Mouse (Mus musculus): ENCODE results near the gene Krtap4-1. TPM values are rescaled to one million over a fixed set of nuclear protein-coding genes. Genes with fewer than 3 reads are reported as not detected.
"Not testable (repeated sequence)": the region's sequence is repeated elsewhere in the genome, so short reads cannot be mapped to it uniquely, and the experiment has no call there.

The Krtap4-1 gene
- polyA plus RNA-seq (2016; fragmentation: Nextera tagmentation; extraction: Ambion mirVana), result not detected in 2 replicates

DNA sequence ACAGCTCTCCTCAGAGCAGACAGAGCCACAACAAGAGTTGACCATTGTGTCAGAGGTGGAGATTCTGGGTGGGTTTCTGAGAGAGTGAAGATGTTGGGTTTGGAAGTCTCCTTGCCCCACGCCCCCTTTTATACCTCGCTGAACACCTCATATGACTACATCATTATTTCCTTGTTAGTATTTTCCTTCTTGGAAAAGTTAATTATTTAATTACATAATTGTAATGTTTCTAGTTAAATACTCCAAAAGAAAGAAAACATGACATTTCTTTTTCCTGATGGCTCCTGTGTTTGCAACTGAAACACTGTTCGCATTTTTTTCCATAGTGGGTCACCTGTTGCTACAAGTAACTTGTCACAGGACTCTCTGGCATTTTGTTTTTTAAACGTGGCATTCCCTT, at the start of gene Krtap4-1:
TSS of gene Krtap4-1 (minus strand) at position 101 of the 400 bp plus-strand sequence.
- Histone ChIP-seq H3K4me1 (replicated peaks) (no peaks in the 10 kb centered on the region), H3K27me3 (no peaks in the 10 kb centered on the region), H3K9ac (replicated peaks) (no peak within 1 kb of the TSS), H3K4me2 (no peak within 1 kb of the TSS), H3K9me3 (no peaks in the 10 kb centered on the region), H3K36me3 (no peaks in the 10 kb centered on the region), H3K4me3 (replicated peaks) (no peak within 1 kb of the TSS), H3K27ac (no peak within 1 kb of the TSS)
- ATAC-seq (ENCODE audit: insufficient number of reproducible peaks, insufficient read depth, low FRiP score, low TSS enrichment, low read depth), result no peak
- WGBS, result 82% methylated on average over 4 of the region's 4 CpGs

DNA sequence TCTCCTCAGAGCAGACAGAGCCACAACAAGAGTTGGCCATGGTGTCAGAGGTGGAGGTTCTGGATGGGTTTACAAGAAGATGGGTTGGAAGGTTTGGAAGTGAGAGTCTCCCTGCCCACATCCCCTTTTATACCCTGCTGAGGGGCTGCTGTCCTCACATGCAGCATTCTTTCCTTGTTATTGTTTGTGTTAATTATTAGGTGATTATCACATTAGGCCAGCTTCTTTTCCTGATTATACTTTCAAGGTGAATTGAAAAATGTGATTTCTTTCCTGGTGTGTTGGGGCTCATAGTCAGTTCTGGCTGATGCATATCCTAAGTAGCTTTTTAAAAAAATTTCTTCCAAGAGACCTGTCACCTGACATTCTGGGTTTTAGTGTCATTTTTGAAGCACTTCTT, 37.8 kb upstream of the Krtap4-1 start, which contains the start of gene Krtap4-6:
TSS of gene Krtap4-6 (minus strand) at position 101 of the 400 bp plus-strand sequence.
- Histone ChIP-seq H3K27ac (no peak within 1 kb of the TSS), H3K4me3 (replicated peaks) (no peak within 1 kb of the TSS), H3K4me2 (no peak within 1 kb of the TSS), H3K9me3 (no peaks in the 10 kb centered on the region), H3K36me3 (no peaks in the 10 kb centered on the region), H3K9ac (replicated peaks) (no peak within 1 kb of the TSS), H3K27me3 (0 out of 2 replicates have a peak, but pooled peaks cover 3% of the 10 kb centered on the region), H3K4me1 (replicated peaks) (no peaks in the 10 kb centered on the region)
- no peak for ATAC-seq (ENCODE audit: insufficient number of reproducible peaks, insufficient read depth, low FRiP score, low TSS enrichment, low read depth)

DNA sequence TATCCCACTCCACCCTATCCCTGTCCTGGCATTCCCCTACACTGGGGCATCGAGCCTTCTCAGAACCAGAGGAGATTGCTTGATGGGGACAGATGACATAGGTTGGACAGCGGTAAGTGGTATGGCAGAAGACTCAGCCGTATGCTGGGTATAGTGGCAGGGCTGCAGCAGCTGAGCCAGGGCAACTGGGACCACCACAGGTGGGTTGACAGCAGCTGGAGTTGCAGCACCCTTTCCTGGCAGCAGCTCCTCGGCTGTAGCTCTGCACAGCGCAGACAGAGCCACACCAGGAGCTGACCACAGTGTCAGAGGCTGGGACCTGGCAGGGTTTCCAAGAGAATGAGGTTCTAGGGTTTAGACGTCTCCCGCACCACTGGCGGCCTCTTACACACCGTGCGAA, 34.8 kb upstream of the Krtap4-1 start:
- H3K36me3 ChIP-seq, result no peaks in the 10 kb centered on the region
- H3K4me1 ChIP-seq (replicated peaks), result no peaks in the 10 kb centered on the region
- H3K9me3 ChIP-seq, result no peaks in the 10 kb centered on the region
- no peak for ATAC-seq (ENCODE audit: insufficient number of reproducible peaks, insufficient read depth, low FRiP score, low TSS enrichment, low read depth)
- no peak overlapping the region for H3K27ac ChIP-seq
- H3K27me3 ChIP-seq, result 0 out of 2 replicates have a peak, but pooled peaks cover 3% of the 10 kb centered on the region
- no peak overlapping the region for H3K9ac ChIP-seq (replicated peaks)
- whole genome bisulfite sequencing, result 82% methylated on average over 10 of the region's 10 CpGs
- no peak overlapping the region for H3K4me2 ChIP-seq
- H3K4me3 ChIP-seq (replicated peaks), result no peak overlapping the region

- no peaks in the 10 kb centered on the region for H3K9me3 ChIP-seq
- H3K4me2 ChIP-seq, result no peak overlapping the region
- WGBS, result 87% methylated on average over 4 of the region's 4 CpGs
- no peak for ATAC-seq (ENCODE audit: insufficient number of reproducible peaks, insufficient read depth, low FRiP score, low TSS enrichment, low read depth)
- H3K4me3 ChIP-seq (replicated peaks), result no peak overlapping the region
- no peak overlapping the region for H3K27ac ChIP-seq
- H3K4me1 ChIP-seq (replicated peaks), result no peaks in the 10 kb centered on the region
- no peaks in the 10 kb centered on the region for H3K36me3 ChIP-seq
- H3K9ac ChIP-seq (replicated peaks), result no peak overlapping the region
- H3K27me3 ChIP-seq, result 0 out of 2 replicates have a peak, but pooled peaks cover 3% of the 10 kb centered on the region
These were observed 31.2 kb upstream of the Krtap4-1 start for GRCm38 (mm10) chr11:99659256-99659655.

DNA sequence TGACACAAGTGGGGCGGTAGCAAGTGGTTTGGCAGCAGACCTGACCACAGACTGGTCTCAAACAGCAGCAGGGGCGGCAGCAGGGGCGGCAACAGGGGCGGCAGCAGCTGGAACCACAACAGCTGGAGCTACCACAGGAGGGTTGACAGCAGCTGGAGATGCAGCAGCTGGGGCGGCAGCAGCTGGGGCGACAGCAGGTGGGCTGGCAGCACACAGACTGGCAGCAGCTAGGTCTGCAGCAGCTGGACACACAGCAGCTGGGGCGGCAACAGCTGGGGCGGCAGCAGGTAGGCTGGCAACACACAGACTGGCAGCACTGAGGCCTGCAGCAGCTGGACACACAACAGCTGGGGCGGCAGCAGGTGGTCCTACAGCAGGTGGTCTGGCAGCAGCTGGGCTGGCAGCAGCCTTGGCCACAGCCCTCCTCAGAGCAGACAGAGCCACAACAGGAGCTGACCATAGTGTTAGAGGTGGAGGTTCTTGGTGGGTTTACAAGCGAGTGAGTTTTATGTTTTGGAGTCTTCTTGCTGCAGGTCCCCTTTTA, 30.5 kb upstream of the Krtap4-1 start, which contains the start of gene Gm11563:
TSS of gene Gm11563 (minus strand) at position 494 of the 544 bp plus-strand sequence.
- not testable (repeated sequence) for H3K9me3 ChIP-seq; H3K4me2 ChIP-seq; H3K27me3 ChIP-seq; H3K4me3 ChIP-seq (replicated peaks); H3K36me3 ChIP-seq; H3K4me1 ChIP-seq (replicated peaks); H3K27ac ChIP-seq; H3K9ac ChIP-seq (replicated peaks); ATAC-seq (ENCODE audit: insufficient number of reproducible peaks, insufficient read depth, low FRiP score, low TSS enrichment, low read depth)
- WGBS, result 65% methylated on average over 10 of the region's 10 CpGs

GRCm38 (mm10) chr11:99657051-99657450, 29.0 kb upstream of the Krtap4-1 start:
- ATAC-seq (ENCODE audit: insufficient number of reproducible peaks, insufficient read depth, low FRiP score, low TSS enrichment, low read depth), result no peak
- no peaks in the 10 kb centered on the region for H3K27me3 ChIP-seq
- H3K27ac ChIP-seq, result no peak overlapping the region
- H3K4me3 ChIP-seq (replicated peaks), result no peak overlapping the region
- no peaks in the 10 kb centered on the region for H3K9me3 ChIP-seq
- no peaks in the 10 kb centered on the region for H3K36me3 ChIP-seq
- no peaks in the 10 kb centered on the region for H3K4me1 ChIP-seq (replicated peaks)
- H3K9ac ChIP-seq (replicated peaks), result no peak overlapping the region
- no peak overlapping the region for H3K4me2 ChIP-seq
- 46% methylated on average over 5 of the region's 5 CpGs for WGBS

- no peak within 1 kb of the TSS for H3K27ac ChIP-seq
- H3K9me3 ChIP-seq, result no peaks in the 10 kb centered on the region
- no peak within 1 kb of the TSS for H3K9ac ChIP-seq (replicated peaks)
- 78% methylated on average over 2 of the region's 2 CpGs for WGBS
- H3K4me2 ChIP-seq, result no peak within 1 kb of the TSS
- no peak for ATAC-seq (ENCODE audit: insufficient number of reproducible peaks, insufficient read depth, low FRiP score, low TSS enrichment, low read depth)
- no peak within 1 kb of the TSS for H3K4me3 ChIP-seq (replicated peaks)
- no peaks in the 10 kb centered on the region for H3K4me1 ChIP-seq (replicated peaks)
- H3K36me3 ChIP-seq, result no peaks in the 10 kb centered on the region
- no peaks in the 10 kb centered on the region for H3K27me3 ChIP-seq
These were observed 22.1 kb upstream of the Krtap4-1 start, which contains the start of gene Gm11555 for GRCm38 (mm10) chr11:99650136-99650535. TSS of gene Gm11555 (minus strand) at chr11:99650236.

DNA sequence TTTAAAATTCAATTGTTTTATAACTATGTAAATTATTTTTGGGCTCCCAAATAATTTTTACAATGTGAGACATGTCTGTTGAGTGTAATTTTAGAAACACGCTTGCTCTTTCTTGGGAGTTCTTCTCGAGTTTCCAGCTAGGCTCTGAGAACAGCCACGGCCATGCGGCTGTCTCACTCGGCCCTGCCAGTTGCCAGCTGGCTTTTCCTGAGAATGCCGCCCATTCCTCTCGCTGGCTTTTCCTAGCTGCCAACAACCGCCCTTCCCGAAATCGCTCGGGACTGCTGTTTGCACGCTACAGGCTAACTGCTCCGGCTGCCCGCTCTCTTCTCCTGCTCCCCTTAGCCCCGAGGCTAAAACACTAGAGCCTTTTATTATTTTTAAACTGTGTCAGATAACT, 18.4 kb upstream of the Krtap4-1 start:
- H3K27me3 ChIP-seq, result peaks cover 3% of the 10 kb centered on the region; the same call in 1 of the 2 replicates
- no peaks in the 10 kb centered on the region for H3K9me3 ChIP-seq
- no peak overlapping the region for H3K27ac ChIP-seq
- WGBS, result 83% methylated on average over 15 of the region's 15 CpGs
- H3K9ac ChIP-seq (replicated peaks), result no peak overlapping the region
- H3K4me2 ChIP-seq, result no peak overlapping the region
- H3K36me3 ChIP-seq, result no peaks in the 10 kb centered on the region
- H3K4me1 ChIP-seq (replicated peaks), result 0 out of 2 replicates have a peak, but pooled peaks cover 1% of the 10 kb centered on the region
- ATAC-seq (ENCODE audit: insufficient number of reproducible peaks, insufficient read depth, low FRiP score, low TSS enrichment, low read depth), result no peak
- H3K4me3 ChIP-seq (replicated peaks), result no peak overlapping the region

- Histone ChIP-seq H3K27ac (no peak overlapping the region), H3K9me3 (no peaks in the 10 kb centered on the region), H3K27me3 (peaks cover 3% of the 10 kb centered on the region; the same call in 1 of the 2 replicates), H3K36me3 (no peaks in the 10 kb centered on the region), H3K4me3 (replicated peaks) (no peak overlapping the region), H3K9ac (replicated peaks) (no peak overlapping the region), H3K4me1 (replicated peaks) (peaks cover 2% of the 10 kb centered on the region; the same call in 1 of the 2 replicates), H3K4me2 (no peak overlapping the region)
- no peak for ATAC-seq (ENCODE audit: insufficient number of reproducible peaks, insufficient read depth, low FRiP score, low TSS enrichment, low read depth)
- WGBS, result 72% methylated on average over 3 of the region's 3 CpGs
These were observed 16.3 kb upstream of the Krtap4-1 start for GRCm38 (mm10) chr11:99644351-99644750.

DNA sequence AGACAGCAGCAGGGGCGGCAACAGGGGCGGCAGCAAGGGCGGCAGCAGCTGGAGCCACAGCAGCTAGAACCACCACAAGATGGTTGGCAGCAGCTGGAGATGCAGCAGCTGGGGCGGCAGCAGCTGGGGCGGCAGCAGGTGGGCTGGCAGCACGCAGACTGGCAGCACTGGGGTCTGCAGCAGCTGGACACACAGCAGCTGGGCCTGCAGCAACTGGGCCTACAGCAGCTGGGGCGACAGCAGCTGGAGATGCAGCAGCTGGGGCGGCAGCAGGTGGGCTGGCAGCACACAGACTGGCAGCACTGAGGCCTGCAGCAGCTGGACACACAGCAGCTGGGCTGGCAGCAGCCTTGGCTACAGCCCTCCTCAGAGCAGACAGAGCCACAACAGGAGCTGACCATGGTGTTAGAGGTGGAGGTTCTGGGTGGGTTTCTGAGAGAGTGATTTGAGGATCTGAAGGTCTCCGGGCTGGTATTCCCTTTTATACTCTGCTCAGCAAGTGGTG, 15.6 kb upstream of the Krtap4-1 start, which contains the start of gene Krtap4-7:
TSS of gene Krtap4-7 (minus strand) at position 455 of the 505 bp plus-strand sequence.
- H3K27ac ChIP-seq; H3K9ac ChIP-seq (replicated peaks); H3K4me1 ChIP-seq (replicated peaks); H3K9me3 ChIP-seq; ATAC-seq (ENCODE audit: insufficient number of reproducible peaks, insufficient read depth, low FRiP score, low TSS enrichment, low read depth); H3K36me3 ChIP-seq; H3K4me2 ChIP-seq; H3K27me3 ChIP-seq; H3K4me3 ChIP-seq (replicated peaks): not testable (repeated sequence)
- WGBS, result 77% methylated on average over 9 of the region's 9 CpGs

DNA sequence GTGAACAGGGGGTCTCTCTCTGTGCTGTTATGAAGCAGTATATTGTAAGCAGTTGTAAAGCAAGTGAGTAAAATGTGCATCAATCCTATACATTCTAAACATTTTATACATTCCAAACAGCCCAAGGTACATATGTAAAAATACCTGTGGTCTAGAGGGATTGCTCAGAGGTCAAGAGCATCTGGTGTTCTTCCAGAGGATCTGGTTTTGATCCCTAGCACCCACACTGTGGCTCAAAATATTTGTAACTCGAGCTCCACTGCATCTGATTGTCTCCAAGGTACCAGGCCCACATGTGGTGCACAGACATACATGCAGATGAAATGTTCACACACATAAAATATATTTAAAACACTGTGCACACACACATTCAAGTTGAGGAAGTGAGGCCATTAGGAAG, 12.9 kb upstream of the Krtap4-1 start:
- H3K4me3 ChIP-seq (replicated peaks), result no peak overlapping the region
- H3K36me3 ChIP-seq, result no peaks in the 10 kb centered on the region
- no peak overlapping the region for H3K9ac ChIP-seq (replicated peaks)
- peaks cover 3% of the 10 kb centered on the region for H3K27me3 ChIP-seq
- WGBS, result 15% methylated on average over 1 of the region's 1 CpGs
- no peak overlapping the region for H3K27ac ChIP-seq
- peaks cover 2% of the 10 kb centered on the region; the same call in 1 of the 2 replicates for H3K4me1 ChIP-seq (replicated peaks)
- ATAC-seq (ENCODE audit: insufficient number of reproducible peaks, insufficient read depth, low FRiP score, low TSS enrichment, low read depth), result no peak
- H3K4me2 ChIP-seq, result no peak overlapping the region
- no peaks in the 10 kb centered on the region for H3K9me3 ChIP-seq

Measured in limb, embryonic 12.5 days (tissue).